Mouse (Mus musculus) ES-E14 (cell line): ENCODE measurements around the gene Slc27a3. TPM values are rescaled to one million over a fixed set of nuclear protein-coding genes. Genes with fewer than 3 reads are reported as not detected.

Experiments
- DNase-seq: peaks from one replicate; pipeline ENCODE4 v3.0.0-alpha.2; 2013; ENCODE audit warnings: low read depth, low spot score
- H3K27ac ChIP-seq: 2 replicates; pipeline ENCODE4 v1.5.1; 2012; ENCODE audit warnings: low read depth, mild to moderate bottlenecking, low read length, moderate library complexity, mixed read lengths; ENCODE audit not compliant: poor library complexity, insufficient read depth, severe bottlenecking
- H3K36me3 ChIP-seq: 2 replicates; pipeline ENCODE4 v1.6.1; 2012; ENCODE audit warnings: mild to moderate bottlenecking, low read length, moderate library complexity, mixed read lengths; ENCODE audit not compliant: control insufficient read depth, poor library complexity, insufficient read depth, severe bottlenecking
- H3K4me1 ChIP-seq, 2 experiments: fragments of 150-350 bp in 1 of 2; sonication (generic) in 1 of 2; 2 replicates each; pipeline ENCODE4 v1.6.1; 2012; ENCODE audit warnings: low read length in 2 of 2, mild to moderate bottlenecking in 1 of 2, mixed read lengths in 1 of 2; ENCODE audit not compliant: control insufficient read depth in 2 of 2, insufficient read depth in 2 of 2, poor library complexity in 1 of 2
- H3K4me3 ChIP-seq, 2 experiments: fragments of 150-350 bp in 1 of 2; sonication (generic) in 1 of 2; 2 replicates each; pipeline ENCODE4 v1.5.1; 2012; ENCODE audit warnings: low read length in 2 of 2, low read depth in 1 of 2, mild to moderate bottlenecking in 1 of 2, mixed read lengths in 1 of 2; ENCODE audit not compliant: insufficient read depth in 1 of 2, poor library complexity in 1 of 2, severe bottlenecking in 1 of 2
- H3K9ac ChIP-seq: 2 replicates; pipeline ENCODE4 v1.6.1; 2012; ENCODE audit warnings: low read depth, mild to moderate bottlenecking, low read length, mixed read lengths; ENCODE audit not compliant: poor library complexity, insufficient read depth, severe bottlenecking
- H3K9me3 ChIP-seq: fragments of 150-350 bp; sonication (generic); 2 replicates; pipeline ENCODE4 v1.6.1; 2012; ENCODE audit warnings: low read depth, mild to moderate bottlenecking, low read length; ENCODE audit not compliant: control insufficient read depth, insufficient read depth
- CHD2 ChIP-seq: IDR thresholded peaks from 2 replicates; pipeline ENCODE4 v1.6.1; 2014; ENCODE audit warnings: mild to moderate bottlenecking, low read depth, low read length, inconsistent platforms
- HCFC1 ChIP-seq: IDR thresholded peaks from 2 replicates; pipeline ENCODE4 v1.6.1; 2012; ENCODE audit warnings: low read length, inconsistent platforms, borderline replicate concordance; ENCODE audit not compliant: insufficient read depth
- MAFK ChIP-seq: IDR thresholded peaks from 2 replicates; pipeline ENCODE4 v1.6.1; 2014; ENCODE audit warnings: mild to moderate bottlenecking, low read depth, low read length, inconsistent platforms; ENCODE audit not compliant: insufficient read depth
- ZC3H11A ChIP-seq: IDR thresholded peaks from 2 replicates; pipeline ENCODE4 v1.6.1; 2012; ENCODE audit warnings: low read depth, mild to moderate bottlenecking, inconsistent platforms, low read length, borderline replicate concordance
- ZNF384 ChIP-seq: IDR thresholded peaks from 2 replicates; pipeline ENCODE4 v1.6.1; 2012; ENCODE audit warnings: low read depth, low read length, inconsistent platforms
- in situ Hi-C, 2 experiments: fragments of 600-800 bp; cut with MboI; formaldehyde crosslinking; loops; one replicate each; pipeline ENCODE4 v1.15.1; 2025; ENCODE audit warnings: low sequenced_read_pairs in 2 of 2, inconsistent platforms in 1 of 2; ENCODE audit not compliant: unreplicated experiment in 2 of 2
- total RNA-seq: library from RNA; depleted of rRNA; stranded (reverse); fragments of 300-350 nt; gene quantifications from 2 replicates; pipeline ENCODE4 v1.2.3, GENCODE M21; 2012; rRNA removed

Slc27a3 gene
- 22.9 and 43.7 TPM in 2 replicates for total RNA-seq

DNA sequence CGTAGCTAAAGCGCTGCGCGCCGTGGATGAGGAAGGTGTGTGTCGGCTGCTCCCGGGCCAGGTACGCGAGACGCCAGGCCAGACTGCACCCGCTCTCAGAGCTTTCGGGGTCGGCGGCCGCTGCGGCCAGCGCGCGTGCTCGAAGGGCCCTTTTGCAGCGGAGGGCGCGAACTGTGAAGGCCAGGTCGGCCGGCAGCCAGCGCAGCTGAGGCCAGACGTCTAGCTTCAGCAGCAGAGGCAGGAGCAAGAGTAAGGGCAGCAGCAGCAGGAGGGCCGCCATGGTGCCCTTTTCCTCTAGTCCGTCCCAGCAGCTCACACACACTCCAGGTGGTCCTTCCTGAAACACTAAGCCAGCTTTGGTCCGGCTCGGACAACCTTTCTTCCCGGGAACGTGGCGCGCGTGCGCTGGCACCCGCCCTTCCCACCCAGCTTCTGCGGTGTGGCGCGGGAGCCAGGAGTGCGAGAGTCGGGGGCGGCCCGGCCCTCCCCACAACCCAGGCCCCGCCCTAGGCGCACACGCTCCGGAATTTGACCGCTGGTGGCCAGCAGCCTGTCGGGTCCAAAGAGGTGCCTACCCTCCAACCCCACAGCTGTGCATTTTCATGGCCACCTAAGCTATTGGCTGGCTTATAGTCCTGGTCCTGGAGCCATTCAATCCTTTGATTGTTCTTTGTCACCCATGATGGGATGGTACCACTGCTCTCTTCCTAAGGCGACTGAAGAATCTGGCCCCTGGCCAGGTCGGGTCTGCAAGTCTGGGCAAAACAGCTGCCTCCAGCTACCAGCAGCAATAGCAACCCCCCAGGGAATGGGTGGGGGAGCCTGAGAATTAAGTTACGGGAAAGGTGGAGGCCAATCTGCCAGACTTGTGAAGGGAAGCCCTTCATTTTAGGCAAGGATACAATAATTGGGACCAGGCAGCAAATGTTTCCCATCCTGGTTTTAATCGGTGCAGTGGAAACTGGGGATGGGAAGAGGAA is at the start of gene Slc27a3:
TSS of gene Slc27a3 (minus strand) at position 428 of the 980 bp plus-strand sequence.
- H3K9ac ChIP-seq: peak within 1 kb of the TSS; percentile 76
- H3K4me1 ChIP-seq: peaks cover 4 to 20% of the 10 kb centered on the region in 2 experiments; a peak in 3 of 4 replicates
- peak; percentile 50 for DNase-seq
- TF ChIP-seq HCFC1: no peak
- no peak for TF ChIP-seq MAFK
- no peak for TF ChIP-seq CHD2
- TF ChIP-seq ZC3H11A: no peak
- TF ChIP-seq ZNF384: no peak
- no peaks in the 10 kb centered on the region for H3K9me3 ChIP-seq
- in situ Hi-C loops: no loop called here
- H3K27ac ChIP-seq: peak within 1 kb of the TSS; percentile 4; the same call in 1 of the 2 replicates
- peaks cover 37% of the 10 kb centered on the region for H3K36me3 ChIP-seq
- peak within 1 kb of the TSS; percentile 73 to 79 for H3K4me3 ChIP-seq

GRCm38 (mm10) chr3:90437131-90437530 is 47.4 kb upstream of the Slc27a3 start:
- no peak overlapping the region for H3K4me3 ChIP-seq
- DNase-seq: peak; percentile 61
- no peaks in the 10 kb centered on the region for H3K9me3 ChIP-seq
- H3K27ac ChIP-seq: peak overlapping the region; percentile 76; the same call in 1 of the 2 replicates
- in situ Hi-C loops: no loop called here
- H3K4me1 ChIP-seq: peaks cover 4 to 12% of the 10 kb centered on the region in 2 experiments
- H3K36me3 ChIP-seq: no peaks in the 10 kb centered on the region
- peak overlapping the region; percentile 21; the same call in 1 of the 2 replicates for H3K9ac ChIP-seq
- no peak for TF ChIP-seq HCFC1
- no peak for TF ChIP-seq CHD2
- no peak for TF ChIP-seq ZC3H11A
- TF ChIP-seq ZNF384: no peak
- TF ChIP-seq MAFK: no peak

GRCm38 (mm10) chr3:90434073-90434730 is 44.5 kb upstream of the Slc27a3 start:
- peak overlapping the region; percentile 15 to 59 for H3K4me3 ChIP-seq
- no peak for TF ChIP-seq ZNF384
- TF ChIP-seq HCFC1: no peak
- no peak for TF ChIP-seq ZC3H11A
- no peak for TF ChIP-seq CHD2
- no peak for TF ChIP-seq MAFK

GRCm38 (mm10) chr3:90433381-90434020 is 43.8 kb upstream of the Slc27a3 start, which contains the start of gene Ints3:
TSS of gene Ints3 (minus strand) at chr3:90433622.
- in situ Hi-C loops: no loop called here
- H3K4me3 ChIP-seq: peak within 1 kb of the TSS; percentile 90 to 96
- no peaks in the 10 kb centered on the region for H3K9me3 ChIP-seq
- peak within 1 kb of the TSS; percentile 96 for H3K27ac ChIP-seq
- H3K4me1 ChIP-seq: peaks cover 10 to 17% of the 10 kb centered on the region in 2 experiments
- 0 out of 2 replicates have a peak, but pooled peaks cover 3% of the 10 kb centered on the region for H3K36me3 ChIP-seq
- DNase-seq: peak; percentile 98
- peak; percentile 70 for TF ChIP-seq CHD2
- no peak; the same call in 1 of the 2 replicates for TF ChIP-seq MAFK
- no peak for TF ChIP-seq ZC3H11A
- H3K9ac ChIP-seq: peak within 1 kb of the TSS; percentile 100

More at GRCm38 (mm10) chr3:90434073-90434730, 44.5 kb upstream of the Slc27a3 start:
- H3K27ac ChIP-seq: peak overlapping the region; percentile 84; the same call in 1 of the 2 replicates
- no peaks in the 10 kb centered on the region for H3K9me3 ChIP-seq
- H3K4me1 ChIP-seq: peaks cover 9 to 17% of the 10 kb centered on the region in 2 experiments
- in situ Hi-C loops: no loop called here
- H3K36me3 ChIP-seq: 0 out of 2 replicates have a peak, but pooled peaks cover 3% of the 10 kb centered on the region
- peak overlapping the region; percentile 54; the same call in 1 of the 2 replicates for H3K9ac ChIP-seq
- no peak for DNase-seq
